Mouse (Mus musculus) left cerebral cortex, adult 18-20 months (tissue): ENCODE measurements around the gene Acin1. TPM values are rescaled to one million over a fixed set of nuclear protein-coding genes. Genes with fewer than 3 reads are reported as not detected.

Source experiments
- DNase-seq, 2 experiments: peaks; one replicate each; pipeline ENCODE4 v3.0.0; 2021 to 2022; ENCODE audit warnings: low spot score in 2 of 2, mixed read lengths in 1 of 2
- long read RNA-seq, 2 experiments: library from polyadenylated mRNA; stranded (forward); transcript quantifications; one replicate each; pipeline ENCODE4 v2.0.0; 2021
- total RNA-seq, 2 experiments: library from RNA; stranded (reverse); gene quantifications; 2 replicates each; pipeline ENCODE4 v1.2.3; 2021

Acin1 gene
- total RNA-seq, result 100 to 1,000 TPM; 193 to 195 TPM
- long read RNA-seq, experiment 1, full-length matches to known transcripts, result 11 of 49 reads
- long read RNA-seq, experiment 1, partial matches to known transcripts, result 19 of 49 reads
- long read RNA-seq, experiment 1, other reads (novel, unspliced or antisense), result 19 of 49 reads
- long read RNA-seq, experiment 2, full-length matches to known transcripts, result 7 of 26 reads
- long read RNA-seq, experiment 2, partial matches to known transcripts, result 2 of 26 reads
- long read RNA-seq, experiment 2, other reads (novel, unspliced or antisense), result 17 of 26 reads

- peak; percentile 100 for DNase-seq
These were observed at the start of gene Acin1 for GRCm38 (mm10) chr14:54686522-54687143. Gene Acin1, minus strand, starts transcription at chr14:54686931.

GRCm38 (mm10) chr14:54735221-54735620 lies 48.5 kb upstream of the Acin1 start:
- no peak for DNase-seq

- no peak for DNase-seq
These were observed 47.3 kb upstream of the Acin1 start for GRCm38 (mm10) chr14:54734004-54734403.

- DNase-seq, result no peak
These were observed 45.5 kb upstream of the Acin1 start for GRCm38 (mm10) chr14:54732206-54732605.

GRCm38 (mm10) chr14:54730305-54730704 lies 43.6 kb upstream of the Acin1 start:
- peak; percentile 43 to 69 for DNase-seq

- peak; percentile 24 to 44 for DNase-seq
These were observed 42.3 kb upstream of the Acin1 start for GRCm38 (mm10) chr14:54728823-54729653.

- no peak for DNase-seq
These were observed 40.8 kb upstream of the Acin1 start for GRCm38 (mm10) chr14:54727565-54727964.

GRCm38 (mm10) chr14:54724049-54724448 lies 37.3 kb upstream of the Acin1 start:
- DNase-seq, result no peak

- no peak for DNase-seq
These were observed 35.0 kb upstream of the Acin1 start for GRCm38 (mm10) chr14:54721711-54722110.

- DNase-seq, result no peak
These were observed 34.1 kb upstream of the Acin1 start for GRCm38 (mm10) chr14:54720654-54721350.

GRCm38 (mm10) chr14:54720041-54720440 lies 33.3 kb upstream of the Acin1 start:
- no peak for DNase-seq

GRCm38 (mm10) chr14:54715402-54715801 lies 28.7 kb upstream of the Acin1 start:
- no peak for DNase-seq

- DNase-seq, result peak in 1 of 2 experiments; percentile 26
These were observed 27.9 kb upstream of the Acin1 start for GRCm38 (mm10) chr14:54714617-54715081.

- peak; percentile 74 to 78 for DNase-seq
These were observed 27.4 kb upstream of the Acin1 start for GRCm38 (mm10) chr14:54714121-54714520.

- DNase-seq, result no peak
These were observed 26.1 kb upstream of the Acin1 start for GRCm38 (mm10) chr14:54712861-54713260.

- no peak for DNase-seq
These were observed 25.3 kb upstream of the Acin1 start, which contains the start of gene Cebpe for GRCm38 (mm10) chr14:54712074-54712473. Gene Cebpe, minus strand, starts transcription at chr14:54712174.

- no peak for DNase-seq
These were observed 22.3 kb upstream of the Acin1 start for GRCm38 (mm10) chr14:54709054-54709453.

- DNase-seq, result no peak
These were observed 20.0 kb upstream of the Acin1 start for GRCm38 (mm10) chr14:54706589-54707320.

GRCm38 (mm10) chr14:54705844-54706243 lies 19.1 kb upstream of the Acin1 start:
- no peak for DNase-seq

GRCm38 (mm10) chr14:54703207-54703606 lies 16.5 kb upstream of the Acin1 start:
- DNase-seq, result no peak
